Mouse (Mus musculus): ENCODE results near the gene Arhgap35.

Arhgap35 gene

GRCm38 (mm10) chr7:16525448-16525847 lies 89.3 kb downstream of the Arhgap35 start:
- in situ Hi-C loops (cut with MboI; ENCODE audit: low sequenced_read_pairs): no loop called here

DNA sequence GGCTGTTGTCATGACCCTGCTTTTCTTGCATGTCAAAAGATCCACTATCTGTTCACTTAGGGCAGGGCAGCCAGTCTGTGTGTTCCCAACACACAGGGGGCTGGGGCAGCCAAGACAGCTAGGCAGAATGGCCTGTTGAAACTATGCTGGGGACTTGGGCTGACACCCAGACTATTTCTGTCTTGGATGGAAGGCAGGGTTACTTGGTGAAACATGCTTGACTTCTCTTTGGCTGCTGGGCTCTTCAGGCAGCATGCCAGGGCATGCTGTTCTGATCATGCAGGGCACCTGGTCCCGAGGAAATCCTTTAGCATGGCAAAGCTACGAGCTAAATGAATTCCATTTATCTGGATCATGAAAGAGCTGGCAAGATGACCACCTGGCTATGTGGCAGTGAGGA lies 90.5 kb downstream of the Arhgap35 start:
- in situ Hi-C loops (cut with MboI; ENCODE audit: low sequenced_read_pairs): no loop called here

DNA sequence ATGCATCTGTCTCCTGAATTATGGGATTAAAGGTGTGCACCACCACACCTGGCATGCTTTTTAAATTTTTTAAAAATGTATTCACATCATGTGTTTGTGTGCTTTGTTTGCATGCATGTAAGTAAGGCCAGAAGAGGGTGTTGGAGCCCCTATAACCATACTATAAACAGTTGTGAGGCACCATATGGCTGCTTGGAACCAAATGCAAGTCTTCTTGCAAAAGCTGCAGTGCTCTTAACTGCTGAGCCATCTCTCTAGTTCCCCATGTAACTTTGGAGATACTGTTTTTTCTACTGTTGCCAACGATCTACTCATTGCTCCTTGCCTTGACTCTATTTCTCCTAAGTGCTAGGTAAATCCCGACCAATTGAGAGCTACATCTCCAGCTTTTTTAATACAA lies 95.5 kb downstream of the Arhgap35 start:
- in situ Hi-C loops (cut with MboI; ENCODE audit: low sequenced_read_pairs): no loop called here

- in situ Hi-C loops (cut with MboI; ENCODE audit: low sequenced_read_pairs): no loop called here
Observed at GRCm38 (mm10) chr7:16517198-16517597, 97.6 kb downstream of the Arhgap35 start.

- in situ Hi-C loops (cut with MboI; ENCODE audit: low sequenced_read_pairs): no loop called here
Observed at GRCm38 (mm10) chr7:16507284-16507683, 107.5 kb downstream of the Arhgap35 start.

GRCm38 (mm10) chr7:16505226-16505593 lies 109.6 kb downstream of the Arhgap35 start:
- in situ Hi-C loops (cut with MboI; ENCODE audit: low sequenced_read_pairs): no loop called here

DNA sequence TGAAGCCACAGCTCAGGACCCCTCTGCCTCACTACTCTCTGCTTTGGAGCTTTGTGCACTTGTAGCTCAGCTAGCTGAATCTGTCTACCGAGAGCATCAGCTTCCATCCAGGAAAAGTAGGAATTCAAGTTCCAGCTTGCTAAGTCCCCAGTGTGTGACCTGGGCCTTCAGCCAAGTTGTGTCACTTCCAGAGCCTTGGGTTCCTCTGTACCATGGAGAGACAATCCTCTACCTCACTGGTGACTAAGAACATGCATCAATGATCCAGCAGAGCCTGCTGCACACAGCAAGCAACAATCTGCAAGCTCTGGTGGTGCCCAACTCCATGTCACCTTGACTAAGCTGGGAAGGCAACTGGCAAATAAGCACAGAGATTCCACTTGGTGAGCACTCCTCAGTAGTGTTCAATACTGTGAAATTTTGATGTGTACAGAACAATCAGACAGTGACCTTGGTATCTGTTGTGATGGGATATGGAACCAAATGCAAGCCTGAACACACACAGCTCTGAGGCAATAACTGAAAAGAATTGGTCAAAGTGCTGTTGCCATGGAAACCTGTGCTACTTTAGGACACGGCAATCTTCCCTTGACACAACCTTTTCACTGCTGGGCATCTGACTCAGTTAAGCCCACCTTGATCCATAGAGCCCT lies 110.1 kb downstream of the Arhgap35 start:
- in situ Hi-C loops (cut with MboI; ENCODE audit: low sequenced_read_pairs): no loop called here

DNA sequence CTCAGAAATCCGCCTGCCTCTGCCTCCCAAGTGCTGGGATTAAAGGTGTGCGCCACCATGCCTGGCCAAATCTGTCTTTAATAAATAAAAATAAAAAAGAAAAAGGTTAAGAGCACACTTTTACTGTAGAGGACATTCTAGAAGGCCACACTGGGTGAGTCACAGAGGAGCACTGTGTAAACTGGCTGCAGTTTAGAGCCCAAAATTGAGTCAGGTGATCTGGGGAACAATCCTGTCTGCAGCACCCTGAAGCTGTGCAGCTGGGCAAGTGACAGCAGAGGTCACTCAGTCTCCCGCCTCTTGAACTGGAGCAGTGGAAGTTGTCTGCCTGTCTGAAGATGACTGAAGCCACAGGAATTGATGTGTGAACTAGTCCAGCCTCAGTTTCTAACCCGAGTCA lies 113.2 kb downstream of the Arhgap35 start:
- in situ Hi-C loops (cut with MboI; ENCODE audit: low sequenced_read_pairs): no loop called here

DNA sequence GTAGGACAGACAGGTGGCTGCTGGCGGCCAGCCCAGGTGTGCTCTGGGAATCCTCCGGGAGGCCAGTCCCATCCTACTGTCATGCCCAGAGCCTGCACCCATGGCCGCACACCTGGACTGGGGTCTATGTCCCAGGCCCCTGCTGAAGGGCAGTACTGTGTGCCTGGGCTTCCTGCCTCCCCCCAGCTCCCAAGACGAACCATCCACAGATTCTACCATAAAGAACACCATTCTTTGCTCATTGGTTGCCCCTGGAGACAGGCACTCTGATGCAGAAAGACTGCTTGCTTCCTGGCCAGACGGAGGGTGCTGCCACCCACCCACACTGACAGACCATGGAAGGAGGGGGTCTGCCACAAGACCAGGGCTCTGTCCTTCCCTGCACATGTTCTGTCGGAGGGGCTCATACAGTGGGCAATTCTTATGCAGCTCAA lies 115.1 kb downstream of the Arhgap35 start:
- in situ Hi-C loops (cut with MboI; ENCODE audit: low sequenced_read_pairs): no loop called here

DNA sequence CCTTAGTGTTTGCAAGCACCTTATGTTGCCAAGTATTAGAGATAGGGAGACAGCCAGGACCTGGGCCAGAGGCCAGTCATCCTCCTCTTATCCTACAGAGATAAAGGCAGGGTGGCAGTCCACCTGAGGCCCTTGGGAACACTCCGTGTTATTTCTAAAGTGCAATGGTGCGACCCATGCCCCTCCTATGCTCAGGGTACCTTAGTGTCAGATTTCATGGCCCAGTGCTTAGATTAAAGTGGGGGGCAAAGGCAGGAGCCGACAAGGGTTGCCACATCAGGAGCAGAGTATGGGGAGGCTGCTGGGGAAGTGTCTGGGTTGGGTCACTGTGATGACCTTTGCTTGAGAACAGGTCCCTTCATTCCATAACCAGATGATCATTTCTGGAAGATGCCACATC lies 118.5 kb downstream of the Arhgap35 start:
- in situ Hi-C loops (cut with MboI; ENCODE audit: low sequenced_read_pairs): no loop called here

DNA sequence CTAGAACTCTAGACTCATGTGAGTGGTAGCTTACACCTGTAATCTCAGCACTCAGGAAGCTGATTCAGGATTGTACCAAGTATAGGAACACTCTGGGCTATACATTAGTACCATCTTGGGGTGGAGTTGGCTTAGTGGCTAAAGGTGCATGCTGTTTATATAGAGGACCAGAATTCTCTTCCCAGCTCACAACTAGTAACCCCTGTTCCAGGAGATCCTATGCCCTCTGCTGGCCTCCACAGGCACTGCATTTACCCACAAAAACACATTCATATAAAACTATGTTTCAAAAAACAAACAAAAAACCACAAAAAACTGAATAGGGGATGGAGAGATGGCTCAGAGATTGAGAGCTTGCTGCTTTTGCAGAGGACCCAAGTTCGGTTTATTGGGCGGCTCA lies 121.4 kb downstream of the Arhgap35 start:
- in situ Hi-C loops (cut with MboI; ENCODE audit: low sequenced_read_pairs): no loop called here

GRCm38 (mm10) chr7:16492211-16492610 lies 122.6 kb downstream of the Arhgap35 start:
- in situ Hi-C loops (cut with MboI; ENCODE audit: low sequenced_read_pairs): no loop called here

- in situ Hi-C loops (cut with MboI; ENCODE audit: low sequenced_read_pairs): no loop called here
Observed at GRCm38 (mm10) chr7:16491759-16492158, 123.0 kb downstream of the Arhgap35 start.

- in situ Hi-C loops (cut with MboI; ENCODE audit: low sequenced_read_pairs): no loop called here
Observed at GRCm38 (mm10) chr7:16489948-16490347, 124.8 kb downstream of the Arhgap35 start.

- in situ Hi-C loops (cut with MboI; ENCODE audit: low sequenced_read_pairs): no loop called here
Observed at GRCm38 (mm10) chr7:16488816-16489215, 126.0 kb downstream of the Arhgap35 start.

GRCm38 (mm10) chr7:16477628-16478027 lies 137.2 kb downstream of the Arhgap35 start, which contains the start of gene Npas1:
Gene Npas1 (minus strand): TSS chr7:16477728.
- in situ Hi-C loops (cut with MboI; ENCODE audit: low sequenced_read_pairs): no loop called here

- in situ Hi-C loops (cut with MboI; ENCODE audit: low sequenced_read_pairs): no loop called here
Observed at GRCm38 (mm10) chr7:16476600-16476989, 138.2 kb downstream of the Arhgap35 start.

- in situ Hi-C loops (cut with MboI; ENCODE audit: low sequenced_read_pairs): no loop called here
Observed at GRCm38 (mm10) chr7:16475764-16476599, 138.8 kb downstream of the Arhgap35 start.

DNA sequence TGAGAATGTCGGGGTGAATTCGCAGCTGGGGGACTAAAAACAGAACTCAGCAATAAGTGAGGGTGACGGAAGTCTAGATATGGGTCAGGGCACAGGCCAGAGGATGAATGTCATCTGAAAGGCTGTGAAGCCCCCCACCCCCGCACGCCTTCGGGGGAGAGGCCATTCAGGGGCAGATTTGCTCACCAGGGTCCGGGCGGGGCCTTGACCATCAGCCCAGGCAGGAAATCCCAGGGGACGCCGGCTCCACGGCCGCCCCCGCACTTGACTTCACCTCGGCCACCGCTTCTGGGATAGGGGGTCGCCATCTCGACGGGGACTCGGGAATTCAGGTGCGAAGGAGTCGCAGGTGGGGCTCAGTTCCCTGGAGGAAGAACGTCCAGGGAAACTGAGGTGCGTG lies 139.5 kb downstream of the Arhgap35 start:
- in situ Hi-C loops (cut with MboI; ENCODE audit: low sequenced_read_pairs): no loop called here

DNA sequence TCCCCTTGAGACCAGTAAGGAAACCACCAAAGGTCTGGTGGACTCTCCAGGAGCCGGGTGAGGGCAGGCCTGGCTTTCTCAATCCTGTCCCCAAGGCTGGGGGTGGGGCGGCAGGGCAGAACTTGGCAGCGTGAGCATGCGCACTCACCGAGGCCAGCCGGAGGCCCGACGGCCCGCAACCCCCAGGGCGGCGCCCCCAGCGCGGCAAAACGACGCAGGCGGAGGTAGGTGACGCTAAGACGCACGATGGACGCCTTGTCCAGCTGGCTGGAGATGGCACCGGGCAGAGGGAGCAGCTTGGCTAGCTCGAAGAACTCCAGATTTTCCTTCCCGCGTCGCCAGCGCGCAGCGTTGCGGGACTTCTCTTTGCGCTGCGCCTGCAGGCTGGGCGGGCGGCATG lies 140.3 kb downstream of the Arhgap35 start:
- in situ Hi-C loops (cut with MboI; ENCODE audit: low sequenced_read_pairs): no loop called here

- in situ Hi-C loops (cut with MboI; ENCODE audit: low sequenced_read_pairs): no loop called here
Observed at GRCm38 (mm10) chr7:16473847-16474246, 140.9 kb downstream of the Arhgap35 start.

GRCm38 (mm10) chr7:16472116-16472709 lies 142.6 kb downstream of the Arhgap35 start:
- in situ Hi-C loops (cut with MboI; ENCODE audit: low sequenced_read_pairs): no loop called here
